Mouse (Mus musculus) midbrain, embryonic 14.5 days (tissue): ENCODE data around the gene Gys2. TPM values are rescaled to one million over a fixed set of nuclear protein-coding genes. Genes with fewer than 3 reads are reported as not detected.
A peak's percentile ranks its signal among the peaks of the same experiment; 100 is the strongest.

Experiments
- ATAC-seq: fragments of 200-750 bp; cut with Nextera tagmentation; 2 replicates; pipeline ENCODE4 v1.8.0; 2017; ENCODE audit warnings: moderate number of reproducible peaks, moderate library complexity; ENCODE audit not compliant: low FRiP score, low TSS enrichment
- DNase-seq: peaks from one replicate; pipeline ENCODE4 v3.0.0-alpha.2; 2015
- H3K27ac ChIP-seq: fragments of 300-500 bp; sonication (generic); replicated peaks from 2 replicates; pipeline ENCODE4 v1.5.1; 2014; ENCODE audit warnings: mild to moderate bottlenecking, low read depth, low read length, moderate library complexity
- H3K27me3 ChIP-seq: fragments of 300-500 bp; sonication (generic); 2 replicates; pipeline ENCODE4 v1.6.1; 2014; ENCODE audit warnings: low read length, control low read depth, mixed read lengths; ENCODE audit not compliant: control insufficient read depth, insufficient read depth
- H3K36me3 ChIP-seq: fragments of 300-500 bp; sonication (generic); 2 replicates; pipeline ENCODE4 v1.6.1; 2014; ENCODE audit warnings: low read length, control low read depth; ENCODE audit not compliant: control insufficient read depth, insufficient read depth
- H3K4me1 ChIP-seq: fragments of 300-500 bp; sonication (generic); 2 replicates; pipeline ENCODE4 v1.6.1; 2014; ENCODE audit warnings: mild to moderate bottlenecking, antibody characterized with exemption, low read length, control low read depth; ENCODE audit not compliant: control insufficient read depth, insufficient read depth
- H3K4me2 ChIP-seq: fragments of 300-500 bp; sonication (generic); 2 replicates; pipeline ENCODE4 v1.6.1; 2014; ENCODE audit warnings: mild to moderate bottlenecking, low read length, moderate library complexity
- H3K4me3 ChIP-seq: fragments of 300-500 bp; sonication (generic); replicated peaks from 2 replicates; pipeline ENCODE4 v1.5.1; 2014; ENCODE audit warnings: low read depth, low read length
- H3K9ac ChIP-seq: fragments of 300-500 bp; sonication (generic); replicated peaks from 2 replicates; pipeline ENCODE4 v1.6.1; 2014; ENCODE audit warnings: mild to moderate bottlenecking, low read length, moderate library complexity
- H3K9me3 ChIP-seq: fragments of 300-500 bp; sonication (generic); 2 replicates; pipeline ENCODE4 v1.6.1; 2016; ENCODE audit warnings: low read length, control low read depth, mixed read lengths; ENCODE audit not compliant: control insufficient read depth
- WGBS: fragments of 180-500 bp; shearing (Covaris S2); extraction: QIAGEN DNeasy Blood & Tissue Kit; methylation state at CpG from one replicate; pipeline ENCODE4 v1.1.7; 2014; 5-methylcytosine and 5-hydroxymethylcytosine counted together
- polyA plus RNA-seq: library from polyadenylated mRNA; unstranded; fragments of >200 nt; fragmentation: Nextera tagmentation; extraction: Ambion mirVana; gene quantifications from 2 replicates; pipeline ENCODE4 v1.2.1, GENCODE M21; 2014

The Gys2 gene
- polyA plus RNA-seq, 1 experiment from 2014 or later: not detected

DNA sequence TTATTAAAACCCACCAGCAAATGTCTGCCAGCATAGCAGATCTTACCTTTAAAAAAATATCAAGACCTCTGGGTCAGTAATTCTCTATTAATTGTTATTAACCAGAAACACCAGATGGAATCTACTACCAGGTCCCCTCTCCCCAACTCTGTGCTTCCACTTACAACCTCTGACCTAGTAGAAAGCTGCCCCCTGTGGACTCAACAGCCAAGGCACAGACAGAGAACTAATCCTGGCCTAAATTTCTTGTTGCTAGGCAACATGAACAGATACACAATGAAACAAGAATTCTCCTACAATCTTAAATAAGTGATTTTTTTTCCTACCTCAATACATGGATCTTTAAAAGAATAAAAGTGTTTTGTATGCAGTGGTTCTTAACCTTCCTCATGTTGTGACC is 43.8 kb downstream of the Gys2 start:
- Histone ChIP-seq H3K27me3 (no peaks in the 10 kb centered on the region), H3K36me3 (no peaks in the 10 kb centered on the region), H3K4me2 (no peak overlapping the region), H3K9ac (no peak overlapping the region), H3K4me3 (no peak overlapping the region), H3K9me3 (no peaks in the 10 kb centered on the region), H3K27ac (no peak overlapping the region), H3K4me1 (no peaks in the 10 kb centered on the region)
- ATAC-seq: no peak
- DNase-seq: peak; percentile 8

- DNase-seq (no peak), ATAC-seq (no peak)
- Histone ChIP-seq H3K36me3 (no peaks in the 10 kb centered on the region), H3K4me2 (no peak overlapping the region), H3K9me3 (no peaks in the 10 kb centered on the region), H3K4me3 (no peak overlapping the region), H3K9ac (no peak overlapping the region), H3K27me3 (no peaks in the 10 kb centered on the region), H3K4me1 (no peaks in the 10 kb centered on the region), H3K27ac (no peak overlapping the region)
- 73% methylated on average over 7 of the region's 7 CpGs for WGBS
Observed at GRCm38 (mm10) chr6:142424976-142425375, 47.9 kb downstream of the Gys2 start.

GRCm38 (mm10) chr6:142414597-142414996 is 58.3 kb downstream of the Gys2 start:
- DNase-seq (peak; percentile 37), ATAC-seq (peak; percentile 62)
- H3K4me1 ChIP-seq: 0 out of 2 replicates have a peak, but pooled peaks cover 4% of the 10 kb centered on the region
- H3K27ac ChIP-seq: no peak overlapping the region
- H3K27me3 ChIP-seq: peaks cover 14% of the 10 kb centered on the region
- peak overlapping the region; percentile 33 for H3K4me3 ChIP-seq
- peak overlapping the region; percentile 63 for H3K4me2 ChIP-seq
- peak overlapping the region; percentile 52 for H3K9ac ChIP-seq
- no peaks in the 10 kb centered on the region for H3K9me3 ChIP-seq
- under 1% methylated on average over 24 of the region's 24 CpGs for WGBS
- H3K36me3 ChIP-seq: no peaks in the 10 kb centered on the region

- Histone ChIP-seq H3K4me1 (0 out of 2 replicates have a peak, but pooled peaks cover 4% of the 10 kb centered on the region), H3K9me3 (no peaks in the 10 kb centered on the region), H3K9ac (no peak overlapping the region), H3K36me3 (no peaks in the 10 kb centered on the region), H3K4me2 (peak overlapping the region; percentile 63), H3K27me3 (peaks cover 14% of the 10 kb centered on the region), H3K4me3 (no peak overlapping the region), H3K27ac (no peak overlapping the region)
- WGBS: 11% methylated on average over 12 of the region's 12 CpGs
- DNase-seq: peak; percentile 8
- no peak for ATAC-seq
Observed at GRCm38 (mm10) chr6:142413845-142414244, 59.1 kb downstream of the Gys2 start.

GRCm38 (mm10) chr6:142412906-142413491 is 59.9 kb downstream of the Gys2 start, which contains the start of gene Spx:
Gene Spx, plus strand, starts transcription at chr6:142413441.
- H3K27ac ChIP-seq: no peak within 1 kb of the TSS
- H3K36me3 ChIP-seq: no peaks in the 10 kb centered on the region
- ATAC-seq (no peak), DNase-seq (no peak)
- H3K9me3 ChIP-seq: no peaks in the 10 kb centered on the region
- WGBS: 73% methylated on average over 11 of the region's 11 CpGs
- H3K9ac ChIP-seq: peak within 1 kb of the TSS; percentile 52; the same call in 1 of the 2 replicates
- 0 out of 2 replicates have a peak, but pooled peaks cover 4% of the 10 kb centered on the region for H3K4me1 ChIP-seq
- H3K4me3 ChIP-seq: peak within 1 kb of the TSS; percentile 33
- peak within 1 kb of the TSS; percentile 63 for H3K4me2 ChIP-seq
- H3K27me3 ChIP-seq: peaks cover 14% of the 10 kb centered on the region

DNA sequence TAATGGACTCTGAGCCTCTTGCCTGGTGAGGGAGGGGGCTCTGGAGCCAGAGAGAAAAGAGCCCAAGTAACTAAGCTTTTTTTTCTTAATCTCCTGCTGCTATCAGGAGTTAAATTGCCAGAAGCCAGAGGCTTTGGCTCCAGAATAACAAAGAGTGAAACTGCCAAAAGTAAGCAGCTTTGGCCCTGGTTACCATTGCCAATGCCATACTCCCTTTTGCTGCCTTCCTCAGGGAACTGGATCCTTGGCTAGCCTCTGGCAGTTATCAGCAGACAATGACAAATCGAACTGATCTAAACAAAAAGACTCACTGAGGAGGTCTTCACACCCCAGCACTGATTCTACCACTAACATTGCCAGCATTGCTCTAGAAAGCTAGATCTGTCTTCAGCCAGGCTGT is 61.8 kb downstream of the Gys2 start:
- ATAC-seq (no peak), DNase-seq (peak; percentile 21)
- no peaks in the 10 kb centered on the region for H3K36me3 ChIP-seq
- peaks cover 14% of the 10 kb centered on the region for H3K27me3 ChIP-seq
- H3K4me1 ChIP-seq: 0 out of 2 replicates have a peak, but pooled peaks cover 4% of the 10 kb centered on the region
- 4% methylated on average over 1 of the region's 1 CpGs for WGBS
- H3K9me3 ChIP-seq: no peaks in the 10 kb centered on the region
- no peak overlapping the region for H3K4me3 ChIP-seq
- no peak overlapping the region for H3K4me2 ChIP-seq
- H3K9ac ChIP-seq: no peak overlapping the region
- H3K27ac ChIP-seq: no peak overlapping the region

- Histone ChIP-seq H3K4me2 (no peak overlapping the region), H3K9ac (no peak overlapping the region), H3K9me3 (no peaks in the 10 kb centered on the region), H3K36me3 (peaks cover 46% of the 10 kb centered on the region), H3K4me1 (no peaks in the 10 kb centered on the region), H3K27ac (no peak overlapping the region), H3K4me3 (no peak overlapping the region), H3K27me3 (no peaks in the 10 kb centered on the region)
- no peak for DNase-seq
- no peak for ATAC-seq
- 92% methylated on average over 6 of the region's 6 CpGs for WGBS
Observed at GRCm38 (mm10) chr6:142395756-142396155, 77.2 kb downstream of the Gys2 start.

DNA sequence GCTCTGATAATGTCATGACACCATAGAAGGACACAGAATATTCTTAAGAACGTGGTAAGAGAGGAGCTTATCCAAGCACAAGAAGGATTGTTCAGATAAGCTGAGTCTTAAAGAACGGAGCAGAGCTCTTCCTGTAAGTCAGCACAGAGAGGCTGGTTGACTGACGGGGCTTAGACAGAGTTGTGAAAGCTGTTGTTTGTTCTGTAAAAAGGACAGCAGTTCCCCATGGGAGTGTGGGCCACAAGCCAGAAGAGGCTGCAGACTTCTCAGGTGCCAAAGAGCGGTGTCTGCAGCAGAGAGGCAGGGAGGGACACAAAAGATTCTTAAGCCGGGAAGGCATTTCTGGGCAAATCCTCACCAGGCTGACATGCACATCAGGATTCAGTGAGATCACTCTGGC is 78.2 kb downstream of the Gys2 start:
- no peak overlapping the region for H3K9ac ChIP-seq
- no peaks in the 10 kb centered on the region for H3K27me3 ChIP-seq
- peaks cover 38% of the 10 kb centered on the region for H3K36me3 ChIP-seq
- H3K4me3 ChIP-seq: no peak overlapping the region
- ATAC-seq (no peak), DNase-seq (peak; percentile 13)
- H3K9me3 ChIP-seq: no peaks in the 10 kb centered on the region
- WGBS: 83% methylated on average over 5 of the region's 5 CpGs
- H3K27ac ChIP-seq: no peak overlapping the region
- H3K4me1 ChIP-seq: no peaks in the 10 kb centered on the region
- H3K4me2 ChIP-seq: no peak overlapping the region

DNA sequence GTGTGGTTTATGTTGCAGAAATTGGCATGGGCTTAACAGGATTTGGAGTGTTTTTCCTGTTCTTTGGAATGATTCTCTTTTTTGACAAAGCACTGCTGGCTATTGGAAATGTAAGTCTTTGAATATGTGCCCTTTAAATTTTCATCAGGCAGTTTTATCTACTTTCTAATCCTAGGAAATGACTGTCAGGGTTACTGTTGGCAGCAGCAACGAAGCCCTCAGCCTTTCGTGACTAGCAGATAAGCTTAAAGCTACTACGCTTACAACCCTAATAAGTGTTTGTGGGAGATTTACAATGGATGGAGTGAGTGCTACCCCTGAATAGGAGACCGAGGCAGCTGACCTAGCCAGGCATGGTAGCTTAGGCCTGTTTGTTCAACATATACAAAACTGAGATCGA is 80.6 kb downstream of the Gys2 start:
- H3K4me1 ChIP-seq: peaks cover 13% of the 10 kb centered on the region; the same call in 1 of the 2 replicates
- no peaks in the 10 kb centered on the region for H3K9me3 ChIP-seq
- no peak overlapping the region for H3K9ac ChIP-seq
- WGBS: 93% methylated on average over 5 of the region's 5 CpGs
- H3K27ac ChIP-seq: no peak overlapping the region
- no peak overlapping the region for H3K4me3 ChIP-seq
- ATAC-seq: no peak
- no peak overlapping the region for H3K4me2 ChIP-seq
- DNase-seq: no peak
- H3K36me3 ChIP-seq: peaks cover 38% of the 10 kb centered on the region
- H3K27me3 ChIP-seq: no peaks in the 10 kb centered on the region
